Mouse (Mus musculus) heart, postnatal 36 days (tissue): ENCODE measurements around the gene Uba7. TPM values are rescaled to one million over a fixed set of nuclear protein-coding genes. Genes with fewer than 3 reads are reported as not detected.

ENCODE experiments used
- DNase-seq, 2 experiments: peaks; one replicate each; pipeline ENCODE4 v3.0.0; 2021 to 2022
- intact Hi-C: fragments of 180-260 bp; cut with DNase I; formaldehyde crosslinking; loops from one replicate; pipeline ENCODE4 v1.15.1; 2025
- total RNA-seq, 2 experiments: library from RNA; stranded (reverse); gene quantifications; 2 replicates each; pipeline ENCODE4 v1.2.3; 2021

Uba7 gene
- total RNA-seq, 2 experiments from 2014 or later, result 11.6 to 20.2 TPM

GRCm38 (mm10) chr9:107961351-107961762, 13.9 kb upstream of the Uba7 start:
- DNase-seq, result no peak
- intact Hi-C loops, result loop anchor here (5.0 kb wide), 1 partner anchor 91 kb away; the partner anchor contains the start of gene Amigo3

GRCm38 (mm10) chr9:107961881-107962280, 13.4 kb upstream of the Uba7 start:
- intact Hi-C loops, result loop anchor here (5.0 kb wide), 1 partner anchor 90 kb away; the partner anchor contains the start of gene Amigo3
- no peak for DNase-seq

GRCm38 (mm10) chr9:107962916-107963315, 12.4 kb upstream of the Uba7 start:
- intact Hi-C loops, result loop anchor here (1.0 to 5.0 kb wide), 4 partner anchors 23 to 104 kb away; partner anchors contain the start of gene Amigo3
- no peak for DNase-seq

DNA sequence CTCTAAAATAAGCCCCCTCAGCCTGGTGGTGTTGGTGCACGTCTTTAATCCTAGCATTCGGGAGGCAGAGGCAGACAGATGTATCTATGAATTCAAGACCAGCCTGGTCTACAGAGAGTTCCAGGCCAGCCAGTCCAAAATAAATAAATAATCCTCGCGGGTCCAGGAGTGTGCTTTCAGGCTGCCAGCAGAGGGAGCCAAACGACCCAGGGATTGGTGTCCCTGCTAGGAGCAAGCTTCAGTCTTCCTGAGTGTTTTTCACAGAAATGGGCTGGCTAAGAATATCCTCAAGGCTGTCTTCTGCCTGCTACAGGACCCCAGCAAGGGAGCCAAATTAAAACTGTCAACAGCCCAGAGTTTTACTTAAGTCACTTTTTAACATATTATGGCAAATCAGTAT, 11.6 kb upstream of the Uba7 start:
- peak; percentile 83 to 86 for DNase-seq
- intact Hi-C loops, result loop anchor here (1.0 to 5.0 kb wide), 4 partner anchors 23 to 104 kb away; partner anchors contain the start of gene Amigo3

DNA sequence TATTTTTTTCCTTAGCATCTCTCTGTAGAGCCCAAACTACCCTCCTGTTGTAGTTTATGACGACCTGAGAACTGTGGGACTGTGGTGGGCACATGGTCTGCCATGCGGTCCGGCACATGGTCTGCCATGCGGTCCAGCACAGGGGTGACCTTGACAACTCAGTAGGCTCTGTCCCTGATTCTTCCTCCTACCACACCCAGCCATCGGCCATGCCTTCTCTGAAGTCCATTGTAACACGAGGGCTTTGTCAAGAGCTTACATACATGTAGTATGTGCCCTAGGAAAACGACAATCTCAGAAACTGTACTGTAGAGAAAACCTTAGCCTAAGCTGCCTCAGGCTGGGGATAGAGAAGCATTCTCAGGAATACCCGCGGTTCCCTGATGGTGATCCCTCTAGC, 10.6 kb upstream of the Uba7 start:
- DNase-seq, result no peak
- intact Hi-C loops, result loop anchor here (5.0 kb wide), 1 partner anchor 88 kb away; the partner anchor contains the start of gene Amigo3

GRCm38 (mm10) chr9:107966676-107967075, 8.6 kb upstream of the Uba7 start:
- intact Hi-C loops, result no loop called here

GRCm38 (mm10) chr9:107967437-107967836, 7.9 kb upstream of the Uba7 start:
- no peak for DNase-seq
- intact Hi-C loops, result no loop called here

More at GRCm38 (mm10) chr9:107966676-107967075, 8.6 kb upstream of the Uba7 start:
- no peak for DNase-seq

- intact Hi-C loops, result no loop called here
- DNase-seq, result no peak
Measured at GRCm38 (mm10) chr9:107968531-107968930, 6.8 kb upstream of the Uba7 start.

DNA sequence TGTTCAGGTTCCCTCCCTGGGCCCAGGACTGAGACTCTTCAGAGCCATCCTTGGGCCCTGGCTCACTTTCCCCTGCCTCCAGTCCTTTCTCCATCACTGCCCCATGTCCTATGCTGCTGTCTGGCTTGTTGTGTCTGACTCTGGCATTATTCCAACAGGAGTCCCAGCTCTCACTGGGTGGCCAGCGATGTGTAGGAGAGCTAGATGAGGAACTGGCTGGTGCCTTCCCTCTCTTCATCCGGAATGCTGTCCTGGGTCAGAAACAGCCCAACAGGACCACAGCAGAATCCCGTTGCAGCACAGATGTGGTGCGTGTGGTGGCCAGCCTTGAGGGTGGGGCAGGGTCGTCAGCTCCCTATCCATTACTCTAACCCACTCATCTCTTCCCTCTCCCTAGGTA, 5.0 kb upstream of the Uba7 start:
- no peak for DNase-seq
- intact Hi-C loops, result no loop called here

- intact Hi-C loops, result no loop called here
- DNase-seq, result peak; percentile 32
Measured at GRCm38 (mm10) chr9:107971690-107972541, 3.4 kb upstream of the Uba7 start.

DNA sequence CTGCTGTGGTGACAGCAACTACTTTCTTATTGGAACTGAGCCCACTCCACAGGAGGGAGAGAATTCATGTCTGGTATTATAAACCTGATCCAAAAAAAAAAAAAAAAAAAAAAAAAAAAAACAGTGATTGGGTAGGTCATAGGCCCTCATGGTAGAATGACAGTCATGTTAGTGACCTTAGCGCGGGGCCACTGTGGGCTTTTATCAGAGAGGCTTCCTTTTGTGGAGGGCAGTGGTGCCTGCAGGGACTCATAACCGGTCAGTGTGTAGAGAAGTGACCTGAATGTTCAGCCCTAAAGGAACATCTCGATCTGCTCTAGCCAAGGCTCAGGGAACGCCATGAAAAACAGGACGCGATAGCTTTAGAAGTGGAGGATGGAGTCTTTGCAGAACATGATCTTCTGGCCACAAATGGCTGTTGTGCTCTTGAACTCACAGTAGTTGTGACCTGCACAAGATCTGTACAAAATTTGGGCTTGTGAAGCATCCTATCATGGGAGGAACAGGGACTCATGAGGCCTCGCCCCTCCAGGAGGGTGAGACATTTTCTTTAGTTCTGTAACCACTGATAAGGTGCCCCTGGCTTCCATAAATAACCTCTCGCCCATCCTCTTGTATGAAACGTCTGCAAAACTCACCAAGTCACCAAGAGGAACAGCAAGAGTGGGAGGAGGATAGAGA, 674 bp upstream of the Uba7 start:
- intact Hi-C loops, result no loop called here
- no peak for DNase-seq

DNA sequence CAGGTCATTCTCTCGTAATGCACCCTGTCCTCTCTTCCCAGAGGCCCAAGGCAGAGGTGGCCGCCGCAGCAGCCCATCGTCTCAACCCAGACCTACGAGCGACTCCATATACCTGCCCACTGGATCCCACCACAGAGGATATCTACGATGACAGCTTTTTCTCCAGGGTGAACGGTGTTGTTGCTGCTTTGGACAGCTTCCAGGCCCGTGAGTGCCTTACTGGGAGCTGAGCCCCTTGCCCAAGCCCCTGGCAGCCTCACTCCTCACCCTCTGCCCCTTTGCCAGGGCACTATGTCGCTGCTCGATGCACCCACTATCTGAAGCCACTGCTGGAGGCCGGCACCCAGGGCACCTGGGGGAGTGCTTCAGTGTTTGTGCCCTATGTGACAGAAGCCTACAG, 3.5 kb downstream of the Uba7 start:
- no peak for DNase-seq

DNA sequence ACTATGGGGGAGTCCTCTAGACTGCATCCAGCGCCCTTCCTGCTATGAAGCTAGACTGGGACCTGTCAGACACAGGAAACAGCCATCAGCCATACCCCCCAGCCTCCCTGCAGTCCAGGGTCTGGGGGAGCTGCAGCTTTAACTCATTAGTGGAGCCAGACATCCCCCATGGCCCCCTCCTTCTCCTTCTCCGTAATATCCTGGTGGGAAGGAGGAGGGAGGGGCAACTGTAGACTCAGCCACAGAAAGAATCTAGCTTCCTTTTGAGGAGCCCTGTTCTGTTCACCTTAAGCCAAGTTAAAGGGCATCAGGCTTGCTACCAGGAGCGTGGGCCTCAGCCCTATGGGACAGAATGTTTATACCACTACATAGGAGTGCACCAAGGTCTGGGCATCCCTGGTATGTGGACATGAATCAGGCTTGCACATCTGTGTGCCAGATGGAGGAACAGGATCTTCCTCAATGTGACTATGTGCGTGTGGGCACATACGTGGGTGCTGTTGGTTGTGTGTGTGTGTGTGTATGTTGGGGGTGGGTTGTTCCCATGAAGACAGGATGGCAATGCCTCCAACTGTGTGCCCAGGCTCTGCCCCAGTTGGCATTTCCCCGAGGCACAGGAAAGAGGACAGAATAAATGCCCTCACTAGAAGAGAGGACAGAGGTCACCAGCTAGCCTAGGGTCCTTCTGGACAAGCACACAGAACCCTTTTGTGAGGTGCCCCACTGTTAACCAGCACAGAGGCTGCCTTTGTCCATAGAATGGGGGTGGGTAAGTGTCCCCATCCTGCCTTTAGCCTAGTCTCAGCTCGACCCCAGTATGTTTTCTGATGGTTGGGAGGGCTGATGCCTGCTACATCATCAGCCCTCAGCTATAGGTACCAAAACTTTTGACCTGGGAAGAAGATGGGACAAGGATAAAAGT, 6.6 kb downstream of the Uba7 start:
- peak; percentile 22 to 32 for DNase-seq
- intact Hi-C loops, result loop anchor here (10.0 kb wide), 1 partner anchor 323 kb away; the partner anchor contains the start of genes Rhoa and Tcta

More for the DNA sequence above, 3.5 kb downstream of the Uba7 start:
- intact Hi-C loops, result no loop called here

DNA sequence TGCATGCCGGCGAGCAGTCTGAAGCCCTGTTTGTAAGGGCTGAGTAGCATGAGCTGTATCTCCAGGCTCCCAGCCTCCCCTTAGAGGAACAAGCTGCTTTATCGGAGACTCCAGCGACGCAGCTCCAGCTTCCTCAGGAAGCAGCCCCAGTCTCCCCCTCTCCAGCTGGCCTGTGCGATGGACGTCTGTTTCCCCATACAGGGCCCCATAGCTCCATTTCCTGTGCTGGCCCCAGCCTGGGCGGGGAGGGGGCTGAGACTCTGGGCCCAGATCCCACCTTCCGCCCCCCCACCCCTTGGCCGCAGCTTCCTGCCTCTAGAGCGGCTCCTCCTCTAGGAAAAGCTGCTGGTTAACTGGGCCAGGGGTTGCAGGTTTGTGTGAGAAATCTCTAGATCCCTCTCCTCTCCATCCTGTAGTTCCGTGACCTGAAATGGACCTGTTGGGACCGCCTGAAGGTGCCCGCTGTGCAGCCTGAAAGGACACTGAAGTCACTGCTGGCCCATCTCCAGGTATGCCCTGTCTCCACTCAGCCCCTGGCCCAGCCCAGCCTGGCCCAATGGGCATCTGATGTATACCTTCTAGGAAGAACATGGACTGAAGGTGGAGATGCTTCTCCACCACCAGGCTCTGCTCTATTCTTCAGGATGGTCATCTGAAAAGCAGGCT, 7.5 kb downstream of the Uba7 start, which contains the start of gene Gm20661:
Gene Gm20661 (plus strand): TSS at position 378 of the 666 bp plus-strand sequence.
- peak; percentile 73 to 78 for DNase-seq
- intact Hi-C loops, result loop anchor here (10.0 kb wide), 1 partner anchor 322 kb away; the partner anchor contains the start of genes Rhoa and Tcta

GRCm38 (mm10) chr9:107983421-107983890, 8.2 kb downstream of the Uba7 start:
- intact Hi-C loops, result loop anchor here (10.0 kb wide), 1 partner anchor 321 kb away; the partner anchor contains the start of genes Rhoa and Tcta
- DNase-seq, result peak; percentile 78 to 81

DNA sequence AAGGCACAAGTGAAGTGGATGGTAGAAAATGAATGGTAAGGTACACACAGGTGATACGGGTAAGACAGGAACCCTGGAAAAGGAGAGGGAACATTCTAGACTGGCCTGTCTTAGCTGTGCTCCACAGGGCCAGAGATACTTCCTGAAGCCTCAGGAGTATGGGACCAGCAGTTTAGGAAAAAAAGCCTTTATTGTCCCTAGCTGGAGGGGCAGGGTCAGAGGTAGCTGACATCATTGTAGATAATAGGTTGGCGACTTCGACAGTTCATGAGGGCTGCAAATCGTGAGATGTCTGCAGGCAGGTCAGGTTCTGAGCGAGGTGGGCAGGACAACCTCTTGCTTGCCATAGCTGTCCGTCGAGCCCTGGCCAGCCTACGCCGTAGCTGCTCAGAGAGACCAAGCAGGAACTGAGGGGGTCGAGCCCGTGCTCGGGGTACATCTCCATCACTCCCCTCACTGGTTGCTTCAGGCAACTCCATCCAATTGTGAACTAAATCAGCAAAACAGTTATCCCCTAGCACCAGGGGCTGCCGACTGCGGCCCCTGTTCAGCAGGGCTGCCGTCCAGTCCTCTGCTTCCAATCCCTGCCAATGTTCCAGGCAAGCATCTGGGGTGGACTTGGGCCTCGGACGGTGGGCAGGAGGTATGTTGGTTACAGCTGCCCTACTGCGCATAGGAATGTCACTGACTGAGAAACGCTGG, 8.9 kb downstream of the Uba7 start:
- DNase-seq, result peak; percentile 38 to 47
- intact Hi-C loops, result loop anchor here (10.0 kb wide), 1 partner anchor 321 kb away; the partner anchor contains the start of genes Rhoa and Tcta

- DNase-seq, result peak; percentile 21 to 46
Measured at GRCm38 (mm10) chr9:107984754-107985055, 9.4 kb downstream of the Uba7 start.

More at GRCm38 (mm10) chr9:107984754-107985055, 9.4 kb downstream of the Uba7 start:
- intact Hi-C loops, result loop anchor here (10.0 kb wide), 1 partner anchor 320 kb away; the partner anchor contains the start of genes Rhoa and Tcta
